Mouse (Mus musculus) gastrocnemius, adult 18-20 months (tissue): ENCODE measurements at regions not wholly inside any gene's neighbourhood (a gene's known extent, or its start where the extent isn't known, plus 50 kb on each side); places are given as distances from the start of the nearest gene placed in this dataset.

Source experiments
- DNase-seq: peaks from one replicate; pipeline ENCODE4 v3.0.0; 2021; ENCODE audit warnings: low spot score

GRCm38 (mm10) chr6:67186537-67187274 lies 51.3 kb upstream of the Serbp1 start:
- DNase-seq: no peak

GRCm38 (mm10) chr6:67184662-67185061 lies 53.3 kb upstream of the Serbp1 start:
- no peak for DNase-seq

DNA sequence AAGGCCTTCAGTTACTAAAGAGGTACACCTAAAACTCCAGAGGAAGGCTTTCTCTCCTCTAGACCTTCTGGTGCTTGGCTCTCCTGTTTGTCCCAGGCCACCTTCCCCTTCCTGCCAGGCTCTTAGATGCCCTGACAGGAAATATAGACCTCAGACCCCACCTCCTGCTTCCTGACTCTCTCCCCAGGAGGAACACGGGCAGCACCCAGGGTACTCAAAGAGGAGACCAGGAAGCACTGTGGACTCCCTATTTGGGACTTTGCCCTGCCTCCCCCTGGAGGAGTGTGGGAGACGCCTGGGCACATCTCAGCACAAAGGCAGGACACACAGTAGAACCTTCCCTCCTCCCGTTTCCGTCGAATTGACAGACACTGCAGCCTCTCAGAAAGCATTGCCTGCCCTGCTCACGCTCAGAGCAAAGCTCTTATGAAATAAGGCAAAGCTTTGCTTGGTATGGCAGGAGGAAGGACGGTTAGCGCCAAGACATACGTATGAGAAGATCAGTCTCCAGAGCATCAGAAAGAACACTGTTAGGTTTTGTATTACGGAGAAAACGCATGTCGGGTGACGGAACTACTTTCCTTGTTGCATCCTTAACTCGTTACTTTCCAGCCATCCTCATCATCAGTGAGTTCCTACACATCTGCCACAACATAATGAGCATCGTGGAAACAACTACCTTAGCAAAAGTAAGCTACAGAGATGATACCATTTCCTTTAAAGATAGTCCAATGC lies 54.3 kb upstream of the Serbp1 start:
- DNase-seq: no peak

- DNase-seq: no peak
Measured at GRCm38 (mm10) chr6:67182453-67182852, 55.5 kb upstream of the Serbp1 start.

- no peak for DNase-seq
Measured at GRCm38 (mm10) chr6:67181459-67181858, 56.5 kb upstream of the Serbp1 start.

DNA sequence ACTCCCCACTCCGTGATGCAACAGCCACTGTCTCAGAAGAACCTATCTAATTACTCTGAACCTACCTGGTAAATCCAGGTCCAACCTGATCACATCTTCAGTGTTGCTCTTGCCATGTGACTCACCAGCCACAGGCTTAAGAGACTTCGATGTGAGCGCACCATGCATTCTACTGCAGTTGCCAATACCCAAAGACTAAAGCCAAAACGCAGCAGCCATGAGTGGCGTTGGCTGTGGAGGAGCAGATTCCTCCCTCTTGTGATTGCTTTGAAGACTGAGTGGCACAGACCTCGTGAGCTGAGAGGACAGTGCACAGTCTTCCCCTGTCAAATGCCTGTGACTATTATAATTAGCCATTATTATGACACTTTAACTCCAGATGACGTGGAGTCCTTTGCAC lies 58.6 kb upstream of the Serbp1 start:
- no peak for DNase-seq

GRCm38 (mm10) chr6:67178531-67178930 lies 59.4 kb upstream of the Serbp1 start:
- DNase-seq: no peak

DNA sequence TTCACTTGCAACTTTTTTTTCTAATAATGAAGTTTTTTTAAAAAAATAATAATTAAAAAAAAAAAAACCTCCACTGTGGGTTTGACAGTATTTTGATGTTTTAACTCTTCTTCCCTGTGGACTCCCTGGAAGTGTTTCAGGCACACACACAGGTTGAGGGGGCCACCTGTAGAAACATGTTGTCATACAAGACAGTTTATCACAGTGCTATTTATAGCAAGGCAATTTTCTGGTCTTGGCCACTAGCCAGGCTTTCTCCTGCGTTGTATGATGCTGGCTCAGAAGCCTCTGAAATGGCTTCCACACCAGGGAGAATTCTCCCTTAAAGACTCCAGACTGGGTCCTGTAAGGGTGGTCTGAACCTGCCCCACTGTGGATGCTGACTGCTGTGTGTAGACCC lies 59.9 kb upstream of the Serbp1 start:
- DNase-seq: no peak

DNA sequence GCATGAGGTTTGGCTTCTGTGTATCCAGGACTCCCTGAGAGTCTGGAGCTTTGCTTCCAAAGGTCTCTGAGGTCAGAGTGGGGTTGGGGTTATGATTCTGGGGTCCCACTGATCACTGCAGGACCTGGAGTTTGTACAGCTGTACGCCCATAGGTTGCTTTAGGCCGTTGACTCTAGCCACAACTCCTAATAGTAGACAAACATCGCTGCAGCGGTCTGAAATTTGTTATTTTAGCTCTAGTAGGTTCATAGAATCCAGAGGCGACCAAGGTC lies 67.4 kb upstream of the Serbp1 start:
- DNase-seq: no peak

DNA sequence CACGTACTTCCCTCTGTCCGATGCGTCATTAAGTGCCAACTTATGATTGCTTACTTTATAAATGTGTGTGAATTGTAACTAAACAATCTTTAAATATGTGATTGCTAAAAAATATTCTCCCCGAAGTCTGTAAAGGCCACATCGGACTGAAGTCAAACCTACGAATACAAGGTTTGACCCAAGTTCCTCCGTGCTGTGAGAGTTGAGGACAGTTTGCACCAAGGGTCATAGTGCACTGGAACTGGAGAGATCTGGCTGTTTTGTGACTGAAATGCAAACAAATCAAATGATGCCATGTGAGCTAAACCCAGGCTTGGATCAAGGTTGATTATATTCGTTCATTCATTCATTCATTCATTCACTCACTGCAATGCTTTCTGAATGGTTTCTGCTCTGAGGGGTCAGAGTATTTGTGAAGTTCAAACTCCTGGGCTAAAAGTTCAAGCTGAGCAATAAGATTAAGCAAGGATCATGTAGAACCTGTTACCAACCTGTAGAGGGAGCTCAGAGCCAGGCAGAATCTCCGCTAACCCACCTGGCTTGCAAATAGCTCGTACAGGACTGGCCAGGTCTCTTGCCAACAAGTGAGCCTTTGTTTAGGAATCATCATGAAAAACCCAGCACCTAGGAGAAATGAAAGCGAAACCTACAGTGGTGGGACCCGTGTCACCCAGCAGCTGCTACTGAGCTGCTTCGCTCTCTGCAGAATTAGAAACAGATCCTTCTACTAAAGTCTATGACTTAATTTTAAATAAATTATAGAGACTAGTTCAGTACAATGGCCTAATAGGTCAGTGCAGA lies 67.9 kb upstream of the Serbp1 start:
- peak; percentile 54 for DNase-seq

- DNase-seq: no peak
Measured at GRCm38 (mm10) chr6:67168803-67169202, 69.2 kb upstream of the Serbp1 start.

DNA sequence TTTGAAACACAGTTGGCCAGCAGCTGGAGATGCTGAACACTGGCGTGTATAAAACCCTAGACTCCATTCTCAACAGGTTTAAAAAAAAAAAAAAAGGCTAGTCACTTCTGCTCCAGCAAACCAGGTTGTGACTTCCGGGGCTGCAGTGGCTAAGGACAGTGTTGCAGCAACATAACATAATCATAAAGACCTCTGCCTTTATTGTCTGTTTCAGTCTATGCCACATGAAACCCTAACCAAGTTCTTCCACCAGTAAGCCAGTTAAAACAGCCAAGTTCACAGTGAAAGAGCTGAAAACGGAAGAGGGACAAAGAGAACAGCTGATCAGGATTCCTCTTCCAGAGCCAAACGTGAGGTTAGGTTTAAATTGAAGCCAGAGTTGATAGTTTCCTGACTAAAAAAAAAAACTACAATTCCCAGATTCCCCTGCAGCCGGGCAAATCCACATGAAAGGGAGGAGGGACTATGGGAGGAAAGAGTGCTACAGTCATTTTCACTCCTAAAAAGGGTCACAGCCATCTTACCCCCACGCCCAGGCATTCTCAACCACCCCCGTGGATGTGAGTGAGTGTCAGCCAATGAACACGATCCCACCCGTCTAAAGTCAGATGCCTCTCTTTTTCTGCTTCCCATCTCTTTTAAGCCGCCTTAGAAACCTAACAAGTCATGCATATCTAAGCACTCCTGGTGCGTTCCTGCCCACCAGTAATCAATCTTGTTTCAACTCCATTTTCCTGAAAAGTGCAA lies 69.8 kb upstream of the Serbp1 start:
- DNase-seq: peak; percentile 43

DNA sequence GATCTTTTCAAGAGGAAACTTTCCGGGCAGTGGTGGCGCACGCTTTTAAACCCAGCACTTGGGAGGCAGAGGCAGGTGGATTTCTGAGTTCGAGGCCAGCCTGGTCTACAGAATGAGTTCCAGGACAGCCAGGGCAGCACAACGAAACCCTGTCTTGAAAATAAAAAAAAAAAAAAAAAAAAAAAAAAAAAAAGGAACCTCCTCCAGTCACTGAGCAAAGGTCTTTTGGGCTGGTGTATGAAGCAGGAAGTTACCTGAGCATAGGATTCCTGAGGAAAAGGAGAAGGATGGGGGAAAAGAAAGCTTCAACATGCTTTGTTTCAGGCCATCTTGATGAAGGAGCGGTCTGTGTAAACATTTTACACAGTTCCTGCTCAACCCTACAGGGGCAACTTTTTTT lies 72.9 kb upstream of the Serbp1 start:
- DNase-seq: no peak

- DNase-seq: no peak
Measured at GRCm38 (mm10) chr6:67163947-67164346, 74.0 kb upstream of the Serbp1 start.

DNA sequence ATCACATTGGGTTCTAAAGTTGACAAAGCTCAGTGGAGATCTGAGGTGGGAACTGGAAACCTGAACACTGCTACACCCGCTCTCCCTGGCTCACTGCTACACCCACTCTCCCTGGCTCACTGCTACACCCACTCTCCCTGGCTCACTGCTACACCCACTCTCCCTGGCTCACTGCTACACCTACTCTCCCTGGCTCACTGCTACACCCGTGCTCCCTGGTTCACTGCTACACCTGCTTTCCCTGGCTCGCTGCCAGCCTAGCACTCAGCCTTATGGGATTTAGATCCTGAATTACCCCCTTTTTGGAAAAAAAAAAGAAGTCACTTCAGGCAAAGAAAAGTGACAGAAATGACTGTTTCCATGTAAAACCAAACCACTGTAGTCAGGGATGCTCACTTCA lies 75.2 kb upstream of the Serbp1 start:
- DNase-seq: no peak

DNA sequence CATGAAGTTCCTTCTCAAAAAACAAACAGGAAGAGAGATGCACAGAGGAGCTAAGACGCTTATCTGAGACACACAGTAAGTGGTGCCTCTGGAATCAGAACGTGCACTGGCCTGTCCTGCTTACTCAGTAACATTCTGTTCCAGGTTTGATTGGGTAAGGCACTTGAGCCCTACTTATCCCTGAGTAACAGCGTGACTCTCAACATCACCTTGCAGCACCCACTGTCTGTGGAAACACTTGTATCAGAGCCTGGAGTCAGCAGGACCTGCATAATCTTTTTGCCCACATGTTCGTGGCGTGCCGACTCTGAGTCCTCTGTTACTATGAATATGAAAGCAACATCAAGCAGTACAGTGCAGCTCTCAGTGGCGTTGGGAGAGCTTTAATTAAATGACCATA lies 76.4 kb upstream of the Serbp1 start:
- DNase-seq: no peak

DNA sequence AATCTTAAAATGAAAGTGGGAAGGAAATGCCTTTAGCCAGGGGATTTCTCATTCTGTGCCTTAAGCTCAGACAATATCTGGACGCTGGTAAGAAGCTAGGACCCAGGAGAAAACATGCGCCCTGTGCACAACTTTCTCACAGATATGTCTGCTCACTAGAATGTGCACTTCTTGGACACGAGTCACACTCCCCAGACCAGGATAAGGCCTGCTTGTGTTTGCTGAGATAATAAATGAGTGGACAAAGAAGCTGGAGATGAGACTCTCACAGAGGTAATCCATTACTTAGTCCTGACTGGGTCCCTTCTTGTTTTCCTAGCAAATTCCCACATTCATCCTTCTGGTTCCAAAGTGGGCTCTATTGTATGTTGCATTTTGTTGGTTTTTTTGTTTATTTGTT lies 77.4 kb upstream of the Serbp1 start:
- no peak for DNase-seq

- no peak for DNase-seq
Measured at GRCm38 (mm10) chr6:67159726-67160523, 78.1 kb upstream of the Serbp1 start.

- DNase-seq: no peak
Measured at GRCm38 (mm10) chr6:67159224-67159623, 78.8 kb upstream of the Serbp1 start.

DNA sequence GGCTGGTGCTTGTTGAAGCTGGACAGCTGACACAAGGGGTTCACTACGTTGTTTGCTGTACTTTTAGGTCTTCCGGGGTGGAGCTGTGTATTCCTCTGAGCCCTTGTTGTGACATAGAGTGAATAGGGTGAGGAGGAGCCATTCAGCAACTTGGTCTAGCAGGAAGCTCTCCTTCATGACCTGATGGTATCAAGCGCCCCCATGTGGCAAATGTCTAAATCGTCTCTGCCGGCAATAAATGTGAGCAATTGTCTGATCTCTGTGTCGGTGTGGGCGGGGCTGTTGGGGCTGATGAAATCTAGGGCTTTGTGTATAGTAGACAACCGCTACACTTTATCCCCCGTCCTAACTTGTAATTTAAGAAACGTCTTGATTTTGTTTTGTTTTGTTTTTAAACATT lies 79.2 kb upstream of the Serbp1 start:
- DNase-seq: peak; percentile 92

- DNase-seq: no peak
Measured at GRCm38 (mm10) chr6:67152845-67153468, 85.0 kb upstream of the Serbp1 start.
